In the genomic region with DNA sequence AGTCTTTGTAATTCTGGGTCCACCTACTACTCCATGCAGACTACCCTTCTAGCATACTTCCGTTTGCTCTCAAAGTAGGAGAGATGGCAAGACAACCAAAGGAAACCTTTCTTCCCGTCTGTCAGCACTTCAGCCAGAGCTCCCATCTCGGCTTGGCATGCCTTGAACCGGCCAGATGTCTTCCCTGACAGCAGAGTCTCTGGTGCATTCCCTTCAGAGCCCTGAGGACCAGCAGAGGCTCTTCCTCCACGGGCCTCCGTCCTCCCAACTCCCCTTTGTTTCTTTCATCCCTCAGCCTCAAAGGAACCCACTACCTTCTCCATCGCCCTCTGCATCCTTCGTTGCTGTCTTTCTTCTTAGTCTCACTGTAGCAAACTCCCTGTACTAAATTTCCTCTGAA, we compare ENCODE assay signal across 22 mouse cellular contexts.
DNase-seq lines count a peak whose midpoint lies in the region; ATAC-seq lines count a peak whose summit lies in the region.
"Had no signal": no experiment of that assay in that cellular context is flagged by ENCODE, and none has a peak within 500 bp of the region (broad histone marks: within the 10 kb centered on the region; RNA-seq: fewer than 3 reads in every experiment).

No protein-coding gene starts in this region.

- no peak overlapping the region for H3K4me3 ChIP-seq in embryonic facial prominence, embryonic 15.5 days (replicated peaks)
- H3K4me3 ChIP-seq in embryonic facial prominence, embryonic 10.5 days, result no peak overlapping the region
- H3K4me3 ChIP-seq in hindbrain, embryonic 13.5 days, result no peak overlapping the region
- H3K4me3 ChIP-seq in hindbrain, embryonic 12.5 days, result no peak overlapping the region
- peak overlapping the region; percentile 11; the same call in 1 of the 2 replicates for H3K4me3 ChIP-seq in brown adipose tissue, adult 24 weeks (ENCODE audit: insufficient read depth, low read depth, low read length)
- H3K4me3 ChIP-seq: embryonic facial prominence, embryonic 13.5 days; forebrain, embryonic 10.5 days; forebrain, embryonic 13.5 days; heart, adult 2 months; heart, embryonic 10.5 days had no signal

- no peaks in the 10 kb centered on the region for H3K9me3 ChIP-seq in embryonic facial prominence, embryonic 15.5 days (replicated peaks)
- H3K9me3 ChIP-seq in embryonic facial prominence, embryonic 10.5 days, result no peaks in the 10 kb centered on the region
- no peaks in the 10 kb centered on the region for H3K9me3 ChIP-seq in hindbrain, embryonic 13.5 days
- no peaks in the 10 kb centered on the region for H3K9me3 ChIP-seq in hindbrain, embryonic 12.5 days (replicated peaks)
- H3K9me3 ChIP-seq: embryonic facial prominence, embryonic 13.5 days; forebrain, embryonic 10.5 days; forebrain, embryonic 13.5 days; heart, embryonic 10.5 days had no signal

- WGBS in embryonic facial prominence, embryonic 15.5 days, result 62% methylated on average over 8 of the region's 8 CpGs
- WGBS in embryonic facial prominence, embryonic 10.5 days, result 82% methylated on average over 8 of the region's 8 CpGs
- 76% methylated on average over 8 of the region's 8 CpGs for WGBS in hindbrain, embryonic 13.5 days
- 80% methylated on average over 8 of the region's 8 CpGs for WGBS in hindbrain, embryonic 12.5 days

- H3K36me3 ChIP-seq in embryonic facial prominence, embryonic 15.5 days, result no peaks in the 10 kb centered on the region
- H3K36me3 ChIP-seq in embryonic facial prominence, embryonic 10.5 days (replicated peaks), result peaks cover 26% of the 10 kb centered on the region
- H3K36me3 ChIP-seq in hindbrain, embryonic 13.5 days, result no peaks in the 10 kb centered on the region
- H3K36me3 ChIP-seq in hindbrain, embryonic 12.5 days, result peaks cover 7% of the 10 kb centered on the region; the same call in 1 of the 2 replicates
- H3K36me3 ChIP-seq: embryonic facial prominence, embryonic 13.5 days had no signal

- H3K27me3 ChIP-seq in embryonic facial prominence, embryonic 15.5 days, result no peaks in the 10 kb centered on the region
- H3K27me3 ChIP-seq in embryonic facial prominence, embryonic 10.5 days (replicated peaks; ENCODE audit: low read depth, poor library complexity, severe bottlenecking), result no peaks in the 10 kb centered on the region
- no peaks in the 10 kb centered on the region for H3K27me3 ChIP-seq in hindbrain, embryonic 13.5 days
- H3K27me3 ChIP-seq in hindbrain, embryonic 12.5 days, result no peaks in the 10 kb centered on the region
- H3K27me3 ChIP-seq: embryonic facial prominence, embryonic 13.5 days; forebrain, embryonic 13.5 days had no signal

- no peak overlapping the region for H3K4me2 ChIP-seq in embryonic facial prominence, embryonic 15.5 days (replicated peaks)
- no peak overlapping the region for H3K4me2 ChIP-seq in hindbrain, embryonic 13.5 days
- H3K4me2 ChIP-seq in hindbrain, embryonic 12.5 days (replicated peaks), result no peak overlapping the region
- H3K4me2 ChIP-seq: embryonic facial prominence, embryonic 13.5 days; forebrain, embryonic 13.5 days; hindbrain, embryonic 14.5 days had no signal

- 0 out of 2 replicates have a peak, but pooled peaks have one; percentile 2 for ATAC-seq in embryonic facial prominence, embryonic 15.5 days (ENCODE audit: insufficient number of reproducible peaks, low FRiP score, low TSS enrichment, low read depth)
- no peak for ATAC-seq in hindbrain, embryonic 13.5 days (ENCODE audit: low FRiP score)
- no peak for ATAC-seq in hindbrain, embryonic 12.5 days (ENCODE audit: low FRiP score)
- ATAC-seq: activated CD4-positive, CD25-positive, alpha-beta regulatory T cell, adult 4 months; CD4-positive, CD25-positive, alpha-beta regulatory T cell, adult 4 months; forebrain, embryonic 13.5 days; forebrain, embryonic 16.5 days; hindbrain, postnatal 0 days; inflammation-experienced regulatory T-cells, adult 6 months; intestine, embryonic 16.5 days had no signal

- H3K9ac ChIP-seq in embryonic facial prominence, embryonic 15.5 days, result no peak overlapping the region
- 0 out of 2 replicates have a peak overlapping the region, but pooled peaks have one; percentile 20 for H3K9ac ChIP-seq in hindbrain, embryonic 13.5 days
- H3K9ac ChIP-seq in hindbrain, embryonic 12.5 days, result no peak overlapping the region
- H3K9ac ChIP-seq: embryonic facial prominence, embryonic 13.5 days; forebrain, embryonic 13.5 days; hindbrain, embryonic 14.5 days had no signal

- no peak overlapping the region for H3K27ac ChIP-seq in embryonic facial prominence, embryonic 15.5 days (replicated peaks)
- H3K27ac ChIP-seq in embryonic facial prominence, embryonic 10.5 days (replicated peaks), result no peak overlapping the region
- H3K27ac ChIP-seq in hindbrain, embryonic 13.5 days, result no peak overlapping the region
- no peak overlapping the region for H3K27ac ChIP-seq in hindbrain, embryonic 12.5 days
- peak overlapping the region; percentile 72 for H3K27ac ChIP-seq in brown adipose tissue, adult 24 weeks (replicated peaks; ENCODE audit: low read depth, low read length)
- H3K27ac ChIP-seq: embryonic facial prominence, embryonic 13.5 days; forebrain, embryonic 10.5 days; forebrain, embryonic 13.5 days; heart, adult 2 months; heart, embryonic 10.5 days; hindbrain, embryonic 14.5 days; hindbrain, postnatal 0 days had no signal

- no peak for DNase-seq in embryonic facial prominence, embryonic 10.5 days (ENCODE audit: low spot score)
- DNase-seq in ZHBTc4 (ENCODE audit: low read depth, low spot score), result peak; percentile 13
- DNase-seq: cerebellum, adult 11 months; cerebellum, adult 8-10 months; cerebellum, postnatal 25 days; gastrocnemius, postnatal 25 days; heart, adult 2 months had no signal

- H3K4me1 ChIP-seq in embryonic facial prominence, embryonic 15.5 days, result peaks cover 11% of the 10 kb centered on the region
- H3K4me1 ChIP-seq in embryonic facial prominence, embryonic 10.5 days, result peaks cover 12% of the 10 kb centered on the region
- peaks cover 13% of the 10 kb centered on the region for H3K4me1 ChIP-seq in hindbrain, embryonic 13.5 days (replicated peaks)
- 0 out of 2 replicates have a peak, but pooled peaks cover 4% of the 10 kb centered on the region for H3K4me1 ChIP-seq in hindbrain, embryonic 12.5 days
- no peaks in the 10 kb centered on the region for H3K4me1 ChIP-seq in brown adipose tissue, adult 24 weeks (ENCODE audit: control insufficient read depth, insufficient read depth, insufficient read length, low read length)
